Mouse (Mus musculus) G1E (cell line): Measurements from ENCODE around the gene Naa15.

Experiments used
- CTCF ChIP-seq: IDR thresholded peaks from 2 replicates; pipeline ENCODE4 v1.5.1; 2012; ENCODE audit warnings: low read depth, low read length, inconsistent platforms, mixed read lengths
- GATA1 ChIP-seq: IDR thresholded peaks from 2 replicates; pipeline ENCODE4 v1.6.1; 2012; ENCODE audit warnings: borderline replicate concordance, low read length, inconsistent platforms, mixed read lengths
- POLR2AphosphoS5 ChIP-seq: IDR thresholded peaks from 2 replicates; pipeline ENCODE4 v1.6.1; 2012; ENCODE audit warnings: low read depth, low read length, inconsistent platforms; ENCODE audit not compliant: insufficient replicate concordance
- TAL1 ChIP-seq: conservative IDR thresholded peaks from 2 replicates; pipeline ENCODE4 v1.6.1; 2012; ENCODE audit warnings: low read depth, low read length, inconsistent platforms, mixed read lengths

GRCm38 (mm10) chr3:51475706-51476105 lies 60.8 kb downstream of the Naa15 start:
- TF ChIP-seq POLR2AphosphoS5: no peak
- TF ChIP-seq CTCF: no peak
- no peak for TF ChIP-seq TAL1
- no peak for TF ChIP-seq GATA1
